Mouse (Mus musculus): ENCODE results near the gene Thap8. TPM values are rescaled to one million over a fixed set of nuclear protein-coding genes. Genes with fewer than 3 reads are reported as not detected.

Thap8 gene
- polyA plus RNA-seq, 1 experiment: not detected

- Histone ChIP-seq H3K4me3 (ENCODE audit: insufficient read depth, low read length) (no peak overlapping the region), H3K4me1 (ENCODE audit: control insufficient read depth, insufficient read depth, low read length) (no peaks in the 10 kb centered on the region), H3K27ac (ENCODE audit: insufficient read depth, low read length) (no peak overlapping the region)
- TF ChIP-seq CTCF (IDR thresholded peaks at IDR 0.05; ENCODE audit: borderline replicate concordance, insufficient read depth, low read length): no peak
Observed at GRCm38 (mm10) chr7:30251956-30252954, 27.6 kb upstream of the Thap8 start.

DNA sequence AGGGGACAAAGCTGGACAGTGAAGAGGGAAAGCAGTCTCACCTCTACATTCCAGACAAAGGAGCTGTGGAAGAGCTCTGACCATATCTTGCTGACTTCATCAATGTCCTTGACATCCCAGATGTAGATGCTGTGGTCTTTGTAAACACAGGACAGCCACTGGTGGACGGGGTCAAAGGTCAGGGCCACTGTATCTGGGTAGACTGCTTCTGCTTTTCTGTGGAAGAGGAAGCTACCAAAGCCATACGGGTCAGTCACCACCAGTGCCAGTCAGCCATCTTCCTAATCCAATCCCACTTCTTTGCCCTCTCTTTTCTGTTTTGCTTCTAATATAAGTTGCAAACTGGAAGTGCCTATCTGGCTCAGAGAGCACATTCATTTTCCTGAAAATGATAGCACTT, 14.9 kb upstream of the Thap8 start:
- TF ChIP-seq POLR2A (IDR thresholded peaks at IDR 0.05; ENCODE audit: low read depth, low read length) (no peak), CTCF (IDR thresholded peaks at IDR 0.05; ENCODE audit: borderline replicate concordance, insufficient read depth, low read length) (no peak)
- no peaks in the 10 kb centered on the region for H3K4me1 ChIP-seq (ENCODE audit: control insufficient read depth, insufficient read depth, low read length)
- H3K4me3 ChIP-seq (ENCODE audit: insufficient read depth, low read length): no peak overlapping the region
- no peak overlapping the region for H3K27ac ChIP-seq (ENCODE audit: insufficient read depth, low read length)

DNA sequence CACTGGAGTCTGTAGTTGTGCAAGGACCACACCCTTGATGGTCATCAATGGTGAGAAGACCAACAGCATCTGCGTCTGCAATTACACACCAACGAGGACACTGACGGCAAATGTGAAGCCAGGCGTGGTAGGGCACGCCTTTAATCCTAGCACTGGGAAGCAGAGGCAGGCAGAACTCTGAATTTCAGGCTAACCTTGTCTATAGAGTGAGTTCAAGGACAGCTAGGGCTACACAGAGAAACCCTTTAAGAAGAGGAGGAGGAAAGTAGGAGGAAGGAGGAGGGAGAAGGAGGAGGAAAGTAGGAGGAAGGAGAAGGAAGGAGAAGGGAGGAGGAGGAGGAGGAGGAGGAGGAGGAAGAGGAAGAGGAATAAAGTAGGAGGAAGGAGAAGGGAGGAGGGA, 14.4 kb upstream of the Thap8 start:
- Histone ChIP-seq H3K4me1 (ENCODE audit: control insufficient read depth, insufficient read depth, low read length) (no peaks in the 10 kb centered on the region), H3K27ac (ENCODE audit: insufficient read depth, low read length) (no peak overlapping the region), H3K4me3 (ENCODE audit: insufficient read depth, low read length) (no peak overlapping the region)
- TF ChIP-seq POLR2A (IDR thresholded peaks at IDR 0.05; ENCODE audit: low read depth, low read length) (no peak), CTCF (IDR thresholded peaks at IDR 0.05; ENCODE audit: borderline replicate concordance, insufficient read depth, low read length) (no peak)

- H3K4me3 ChIP-seq (ENCODE audit: insufficient read depth, low read length): no peak overlapping the region
Observed at GRCm38 (mm10) chr7:30265935-30266334, 14.0 kb upstream of the Thap8 start.

GRCm38 (mm10) chr7:30266780-30267179, 13.1 kb upstream of the Thap8 start:
- Histone ChIP-seq H3K27ac (ENCODE audit: insufficient read depth, low read length) (no peak overlapping the region), H3K4me1 (ENCODE audit: control insufficient read depth, insufficient read depth, low read length) (no peaks in the 10 kb centered on the region), H3K4me3 (ENCODE audit: insufficient read depth, low read length) (no peak overlapping the region)
- TF ChIP-seq POLR2A (IDR thresholded peaks at IDR 0.05; ENCODE audit: low read depth, low read length) (no peak), CTCF (IDR thresholded peaks at IDR 0.05; ENCODE audit: borderline replicate concordance, insufficient read depth, low read length) (no peak)

More at GRCm38 (mm10) chr7:30265935-30266334, 14.0 kb upstream of the Thap8 start:
- Histone ChIP-seq H3K27ac (ENCODE audit: insufficient read depth, low read length) (no peak overlapping the region), H3K4me1 (ENCODE audit: control insufficient read depth, insufficient read depth, low read length) (no peaks in the 10 kb centered on the region)
- TF ChIP-seq POLR2A (IDR thresholded peaks at IDR 0.05; ENCODE audit: low read depth, low read length): no peak
- no peak for TF ChIP-seq CTCF (IDR thresholded peaks at IDR 0.05; ENCODE audit: borderline replicate concordance, insufficient read depth, low read length)

GRCm38 (mm10) chr7:30269641-30270040, 10.3 kb upstream of the Thap8 start:
- Histone ChIP-seq H3K4me3 (ENCODE audit: insufficient read depth, low read length) (no peak overlapping the region), H3K4me1 (ENCODE audit: control insufficient read depth, insufficient read depth, low read length) (0 out of 2 replicates have a peak, but pooled peaks cover 2% of the 10 kb centered on the region), H3K27ac (ENCODE audit: insufficient read depth, low read length) (no peak overlapping the region)
- no peak for TF ChIP-seq CTCF (IDR thresholded peaks at IDR 0.05; ENCODE audit: borderline replicate concordance, insufficient read depth, low read length)
- TF ChIP-seq POLR2A (IDR thresholded peaks at IDR 0.05; ENCODE audit: low read depth, low read length): no peak

DNA sequence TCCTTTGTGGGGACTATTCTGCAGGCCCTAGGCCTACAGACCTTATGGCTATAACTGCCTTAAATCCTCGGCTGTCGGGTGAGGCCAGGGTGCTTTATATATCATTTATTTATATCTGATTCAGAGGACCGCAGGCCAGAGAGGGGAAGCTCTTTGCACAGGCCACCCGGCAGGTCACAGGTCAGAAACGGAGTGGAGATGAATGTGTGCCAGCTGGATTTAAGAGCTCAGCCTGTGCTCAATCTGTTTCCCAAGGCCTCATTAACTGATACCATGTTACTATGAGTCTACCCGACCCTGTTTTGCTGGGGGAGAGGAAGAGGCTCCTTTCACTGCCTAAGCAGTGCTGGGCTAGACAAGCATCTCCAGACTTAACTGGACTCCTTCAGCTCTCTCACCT, 5.5 kb upstream of the Thap8 start:
- TF ChIP-seq POLR2A (IDR thresholded peaks at IDR 0.05; ENCODE audit: low read depth, low read length): no peak
- no peak for TF ChIP-seq CTCF (IDR thresholded peaks at IDR 0.05; ENCODE audit: borderline replicate concordance, insufficient read depth, low read length)
- Histone ChIP-seq H3K27ac (ENCODE audit: insufficient read depth, low read length) (no peak overlapping the region), H3K4me1 (ENCODE audit: control insufficient read depth, insufficient read depth, low read length) (peaks cover 10% of the 10 kb centered on the region; the same call in 1 of the 2 replicates)

GRCm38 (mm10) chr7:30278911-30279310, 983 bp upstream of the Thap8 start:
- Histone ChIP-seq H3K4me3 (ENCODE audit: insufficient read depth, low read length) (peak overlapping the region; percentile 75; the same call in 1 of the 2 replicates), H3K4me1 (ENCODE audit: control insufficient read depth, insufficient read depth, low read length) (peaks cover 10% of the 10 kb centered on the region; the same call in 1 of the 2 replicates), H3K27ac (ENCODE audit: insufficient read depth, low read length) (peak overlapping the region; percentile 10; the same call in 1 of the 2 replicates)
- TF ChIP-seq POLR2A (IDR thresholded peaks at IDR 0.05; ENCODE audit: low read depth, low read length) (no peak), CTCF (IDR thresholded peaks at IDR 0.05; ENCODE audit: borderline replicate concordance, insufficient read depth, low read length) (no peak)

More for the DNA sequence above, 5.5 kb upstream of the Thap8 start:
- no peak overlapping the region for H3K4me3 ChIP-seq (ENCODE audit: insufficient read depth, low read length)

DNA sequence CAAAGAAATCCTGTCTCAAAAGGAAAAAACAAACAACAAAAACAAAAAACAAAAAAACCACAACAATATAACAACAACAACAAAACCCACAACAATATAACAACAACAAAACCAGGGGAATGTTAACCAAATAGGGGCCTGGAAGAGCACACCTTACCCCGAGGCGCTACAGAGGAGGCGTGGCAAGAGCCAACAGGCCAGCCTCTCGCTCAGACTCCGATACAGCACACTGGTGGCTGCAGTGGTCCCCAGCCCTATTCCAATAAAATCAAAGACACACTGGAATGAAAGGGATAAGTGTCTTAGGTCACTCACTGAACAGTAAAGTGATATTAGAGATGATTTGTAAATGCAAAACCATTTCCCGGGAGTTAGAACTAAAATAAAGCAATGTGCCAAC, 358 bp upstream of the Thap8 start:
- TF ChIP-seq POLR2A (IDR thresholded peaks at IDR 0.05; ENCODE audit: low read depth, low read length): no peak
- no peak for TF ChIP-seq CTCF (IDR thresholded peaks at IDR 0.05; ENCODE audit: borderline replicate concordance, insufficient read depth, low read length)
- Histone ChIP-seq H3K27ac (ENCODE audit: insufficient read depth, low read length) (peak overlapping the region; percentile 10; the same call in 1 of the 2 replicates), H3K4me3 (ENCODE audit: insufficient read depth, low read length) (peak overlapping the region; percentile 75), H3K4me1 (ENCODE audit: control insufficient read depth, insufficient read depth, low read length) (peaks cover 9% of the 10 kb centered on the region; the same call in 1 of the 2 replicates)

DNA sequence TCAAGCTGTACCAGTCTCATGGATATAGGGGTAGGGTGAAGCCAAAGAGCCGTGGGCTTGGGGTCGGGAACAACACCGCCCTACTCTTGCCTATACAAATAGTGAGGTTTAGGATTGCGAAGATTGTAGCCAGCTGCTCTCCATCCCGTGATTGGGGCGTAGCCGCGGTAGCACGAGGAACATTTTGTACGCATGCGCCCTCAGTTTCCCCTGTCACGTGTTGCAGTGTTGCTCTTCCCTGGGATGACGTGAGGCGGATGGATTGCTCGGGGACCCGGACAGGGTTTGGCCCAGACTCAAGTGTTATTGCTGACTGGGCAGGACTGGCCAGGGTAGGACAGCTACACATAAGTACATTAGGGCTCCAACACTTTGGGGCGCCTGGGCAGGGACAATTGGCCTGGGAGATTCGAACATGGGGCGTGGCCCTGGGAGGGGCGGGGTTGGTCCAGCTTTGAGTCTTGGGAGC, 810 bp downstream of the Thap8 start:
- TF ChIP-seq CTCF (IDR thresholded peaks at IDR 0.05; ENCODE audit: borderline replicate concordance, insufficient read depth, low read length) (no peak), POLR2A (IDR thresholded peaks at IDR 0.05; ENCODE audit: low read depth, low read length) (peak; percentile 69)
- H3K4me1 ChIP-seq (ENCODE audit: control insufficient read depth, insufficient read depth, low read length): no peaks in the 10 kb centered on the region

More for the DNA sequence above, 810 bp downstream of the Thap8 start:
- Histone ChIP-seq H3K4me3 (ENCODE audit: insufficient read depth, low read length) (peak overlapping the region; percentile 49), H3K27ac (ENCODE audit: insufficient read depth, low read length) (peak overlapping the region; percentile 99)
